Mouse (Mus musculus): Measurements from ENCODE around the gene Rnf180.

GRCm38 (mm10) chr13:105224048-105224447, 70.6 kb downstream of the Rnf180 start:
- TF ChIP-seq POLR2A (IDR thresholded peaks at IDR 0.05; ENCODE audit: borderline replicate concordance, extremely low read depth, insufficient read depth, insufficient read length, poor library complexity, severe bottlenecking): no peak
- TF ChIP-seq CTCF (IDR thresholded peaks at IDR 0.05; ENCODE audit: borderline replicate concordance, extremely low read depth, insufficient read depth, insufficient read length): no peak
